Mouse (Mus musculus) cerebral cortex, adult 2 months (tissue): ENCODE measurements around the gene Arhgef15.

Source experiments
- WGBS: fragments of 180-500 bp; shearing (Covaris S2); methylation state at CpG from one replicate; pipeline ENCODE4 v1.1.7; 2018; 5-methylcytosine and 5-hydroxymethylcytosine counted together

Gene Arhgef15

GRCm38 (mm10) chr11:68962159-68962558 lies 4.9 kb upstream of the Arhgef15 start:
- 28% methylated on average over 11 of the region's 11 CpGs for WGBS

- WGBS, result 46% methylated on average over 3 of the region's 3 CpGs
These were observed 4.3 kb upstream of the Arhgef15 start for GRCm38 (mm10) chr11:68961596-68961995.

- 97% methylated on average over 1 of the region's 1 CpGs for WGBS
These were observed 691 bp upstream of the Arhgef15 start for GRCm38 (mm10) chr11:68957971-68958370.

- 59% methylated on average over 13 of the region's 13 CpGs for WGBS
These were observed 583 bp downstream of the Arhgef15 start for GRCm38 (mm10) chr11:68956697-68957096.

GRCm38 (mm10) chr11:68956107-68956506 lies 1.2 kb downstream of the Arhgef15 start:
- WGBS, result 45% methylated on average over 3 of the region's 3 CpGs

GRCm38 (mm10) chr11:68955473-68955872 lies 1.8 kb downstream of the Arhgef15 start:
- WGBS, result 53% methylated on average over 5 of the region's 5 CpGs

GRCm38 (mm10) chr11:68954408-68954807 lies 2.9 kb downstream of the Arhgef15 start:
- WGBS, result 3% methylated on average over 17 of the region's 17 CpGs

- WGBS, result 41% methylated on average over 13 of the region's 13 CpGs
These were observed 3.4 kb downstream of the Arhgef15 start for GRCm38 (mm10) chr11:68953903-68954302.

GRCm38 (mm10) chr11:68947542-68947993 lies 9.7 kb downstream of the Arhgef15 start:
- WGBS, result 25% methylated on average over 12 of the region's 12 CpGs

- WGBS, result 25% methylated on average over 16 of the region's 16 CpGs
These were observed 10.4 kb downstream of the Arhgef15 start for GRCm38 (mm10) chr11:68946806-68947440.

GRCm38 (mm10) chr11:68946001-68946400 lies 11.3 kb downstream of the Arhgef15 start:
- WGBS, result 82% methylated on average over 4 of the region's 4 CpGs

- 89% methylated on average over 2 of the region's 2 CpGs for whole genome bisulfite sequencing
These were observed 12.0 kb downstream of the Arhgef15 start for GRCm38 (mm10) chr11:68945245-68945644.

- 86% methylated on average over 8 of the region's 8 CpGs for WGBS
These were observed 14.5 kb downstream of the Arhgef15 start for GRCm38 (mm10) chr11:68942731-68943130.

- 31% methylated on average over 4 of the region's 4 CpGs for WGBS
These were observed 16.8 kb downstream of the Arhgef15 start for GRCm38 (mm10) chr11:68940516-68940915.

- WGBS, result under 1% methylated on average over 16 of the region's 16 CpGs
These were observed 17.6 kb downstream of the Arhgef15 start for GRCm38 (mm10) chr11:68939451-68940304.

GRCm38 (mm10) chr11:68936951-68937350 lies 20.3 kb downstream of the Arhgef15 start:
- 91% methylated on average over 4 of the region's 4 CpGs for WGBS

GRCm38 (mm10) chr11:68933885-68934507 lies 23.3 kb downstream of the Arhgef15 start:
- WGBS, result 57% methylated on average over 5 of the region's 5 CpGs

- 75% methylated on average over 6 of the region's 6 CpGs for WGBS
These were observed 27.3 kb downstream of the Arhgef15 start for GRCm38 (mm10) chr11:68929947-68930346.

- 84% methylated on average over 3 of the region's 3 CpGs for WGBS
These were observed 30.3 kb downstream of the Arhgef15 start, which contains the start of gene Odf4 for GRCm38 (mm10) chr11:68926981-68927380. Gene Odf4 (minus strand): TSS chr11:68927081.

- WGBS, result 97% methylated on average over 2 of the region's 2 CpGs
These were observed 32.5 kb downstream of the Arhgef15 start for GRCm38 (mm10) chr11:68924749-68925148.

GRCm38 (mm10) chr11:68923191-68923590 lies 34.1 kb downstream of the Arhgef15 start:
- WGBS, result 84% methylated on average over 3 of the region's 3 CpGs

- WGBS, result 90% methylated on average over 4 of the region's 4 CpGs
These were observed 42.7 kb downstream of the Arhgef15 start for GRCm38 (mm10) chr11:68914566-68914965.
